Mouse (Mus musculus): ENCODE results near the gene Dcp1b.
"Not testable (repeated sequence)": the region's sequence is repeated elsewhere in the genome, so short reads cannot be mapped to it uniquely, and the experiment has no call there.

The Dcp1b gene

GRCm38 (mm10) chr6:119196382-119197305, 21.6 kb downstream of the Dcp1b start, which contains the start of gene Cacna1c:
Gene Cacna1c (minus strand): TSS chr6:119196418.
- peak in 1 of 2 experiments; percentile 34 for DNase-seq

GRCm38 (mm10) chr6:119198534-119199273, 23.7 kb downstream of the Dcp1b start:
- no peak for DNase-seq

GRCm38 (mm10) chr6:119199274-119199879, 24.3 kb downstream of the Dcp1b start:
- DNase-seq: no peak

GRCm38 (mm10) chr6:119200362-119200761, 25.3 kb downstream of the Dcp1b start:
- DNase-seq: no peak

- no peak for DNase-seq
These were observed 26.5 kb downstream of the Dcp1b start for GRCm38 (mm10) chr6:119201575-119201974.

GRCm38 (mm10) chr6:119204286-119204685, 29.2 kb downstream of the Dcp1b start:
- DNase-seq: no peak

GRCm38 (mm10) chr6:119204915-119205314, 29.9 kb downstream of the Dcp1b start:
- no peak for DNase-seq

GRCm38 (mm10) chr6:119206006-119206405, 31.0 kb downstream of the Dcp1b start:
- DNase-seq: not testable (repeated sequence)

GRCm38 (mm10) chr6:119213375-119213774, 38.3 kb downstream of the Dcp1b start:
- no peak for DNase-seq

- no peak for DNase-seq
These were observed 39.1 kb downstream of the Dcp1b start for GRCm38 (mm10) chr6:119214190-119214589.

GRCm38 (mm10) chr6:119215040-119215613, 40.1 kb downstream of the Dcp1b start:
- no peak for DNase-seq

- no peak for DNase-seq
These were observed 42.6 kb downstream of the Dcp1b start for GRCm38 (mm10) chr6:119217661-119218060.

- no peak for DNase-seq
These were observed 43.5 kb downstream of the Dcp1b start for GRCm38 (mm10) chr6:119218591-119218990.

- no peak for DNase-seq
These were observed 44.3 kb downstream of the Dcp1b start for GRCm38 (mm10) chr6:119219237-119219870.

- DNase-seq: peak; percentile 60
These were observed 45.2 kb downstream of the Dcp1b start for GRCm38 (mm10) chr6:119220297-119220696.

- no peak for DNase-seq
These were observed 49.6 kb downstream of the Dcp1b start for GRCm38 (mm10) chr6:119224451-119225195.

- DNase-seq: no peak
These were observed 50.2 kb downstream of the Dcp1b start for GRCm38 (mm10) chr6:119225226-119225625.

- no peak for DNase-seq
These were observed 50.7 kb downstream of the Dcp1b start for GRCm38 (mm10) chr6:119225731-119226130.

GRCm38 (mm10) chr6:119227001-119227400, 51.9 kb downstream of the Dcp1b start:
- DNase-seq: no peak

- DNase-seq: no peak
These were observed 54.0 kb downstream of the Dcp1b start for GRCm38 (mm10) chr6:119228861-119229603.

GRCm38 (mm10) chr6:119233066-119233465, 58.0 kb downstream of the Dcp1b start:
- peak; percentile 71 to 72 for DNase-seq

All from kidney, postnatal 4 days (tissue).